Mouse (Mus musculus) liver, postnatal 0 days (tissue): Measurements from ENCODE around the gene Olfr1242.

Source experiments
- CTCF ChIP-seq: sonication (generic); IDR thresholded peaks from 2 replicates; pipeline ENCODE4 v1.5.1; 2016; ENCODE audit warnings: antibody characterized with exemption, low read depth
- EP300 ChIP-seq: IDR thresholded peaks from 2 replicates; pipeline ENCODE4 v1.6.1; 2016; ENCODE audit warnings: antibody characterized with exemption, low read depth, mild to moderate bottlenecking

DNA sequence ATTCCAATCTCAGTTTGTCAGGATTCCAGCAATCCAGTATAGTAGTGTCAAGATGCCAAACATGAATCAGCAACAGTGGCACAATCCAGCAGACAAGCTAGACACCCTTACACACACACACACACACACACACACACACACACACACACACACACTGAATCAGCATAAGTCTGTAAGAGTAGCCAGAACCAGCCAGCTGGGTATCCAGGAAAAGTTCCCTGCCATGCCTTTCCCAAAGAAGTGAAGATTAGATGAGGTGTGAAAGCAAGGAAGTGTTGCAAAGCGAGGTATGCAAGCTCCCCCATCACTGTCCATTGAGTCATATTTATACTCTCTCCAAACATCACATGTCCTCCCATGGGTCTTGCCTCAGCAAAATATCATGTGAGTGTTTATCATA, 41.8 kb upstream of the Olfr1242 start:
- no peak for TF ChIP-seq CTCF
- no peak for TF ChIP-seq EP300
